Mouse (Mus musculus) embryonic fibroblast, embryonic 13.5 days (primary cell): ENCODE results near the gene Ap5z1. TPM values are rescaled to one million over a fixed set of nuclear protein-coding genes. Genes with fewer than 3 reads are reported as not detected.

Source experiments
- H3K27ac ChIP-seq: 2 replicates; pipeline ENCODE4 v1.5.1; 2012; ENCODE audit warnings: low read length, control low read depth, inconsistent platforms; ENCODE audit not compliant: insufficient read depth
- H3K4me1 ChIP-seq: 2 replicates; pipeline ENCODE4 v1.6.1; 2011; ENCODE audit warnings: low read length; ENCODE audit not compliant: control insufficient read depth, insufficient read depth
- H3K4me3 ChIP-seq: 2 replicates; pipeline ENCODE4 v1.5.1; 2011; ENCODE audit warnings: mild to moderate bottlenecking, control low read depth, low read length; ENCODE audit not compliant: insufficient read depth
- CTCF ChIP-seq: IDR thresholded peaks from 2 replicates; pipeline ENCODE4 v1.5.1; 2011; ENCODE audit warnings: mild to moderate bottlenecking, control low read depth, low read length, moderate library complexity, borderline replicate concordance; ENCODE audit not compliant: insufficient read depth
- POLR2A ChIP-seq: IDR thresholded peaks from 2 replicates; pipeline ENCODE4 v1.6.1; 2011; ENCODE audit warnings: low read depth, mild to moderate bottlenecking, control low read depth, low read length, moderate library complexity
- polyA plus RNA-seq: library from polyadenylated mRNA; stranded (reverse); fragments of >200 nt; gene quantifications from 2 replicates; pipeline ENCODE4 v1.2.4, GENCODE M21; 2011; ENCODE audit warnings: low read depth; ENCODE audit not compliant: missing spikeins, insufficient read length

The Ap5z1 gene
- polyA plus RNA-seq, 1 experiment = 10.1 TPM

DNA sequence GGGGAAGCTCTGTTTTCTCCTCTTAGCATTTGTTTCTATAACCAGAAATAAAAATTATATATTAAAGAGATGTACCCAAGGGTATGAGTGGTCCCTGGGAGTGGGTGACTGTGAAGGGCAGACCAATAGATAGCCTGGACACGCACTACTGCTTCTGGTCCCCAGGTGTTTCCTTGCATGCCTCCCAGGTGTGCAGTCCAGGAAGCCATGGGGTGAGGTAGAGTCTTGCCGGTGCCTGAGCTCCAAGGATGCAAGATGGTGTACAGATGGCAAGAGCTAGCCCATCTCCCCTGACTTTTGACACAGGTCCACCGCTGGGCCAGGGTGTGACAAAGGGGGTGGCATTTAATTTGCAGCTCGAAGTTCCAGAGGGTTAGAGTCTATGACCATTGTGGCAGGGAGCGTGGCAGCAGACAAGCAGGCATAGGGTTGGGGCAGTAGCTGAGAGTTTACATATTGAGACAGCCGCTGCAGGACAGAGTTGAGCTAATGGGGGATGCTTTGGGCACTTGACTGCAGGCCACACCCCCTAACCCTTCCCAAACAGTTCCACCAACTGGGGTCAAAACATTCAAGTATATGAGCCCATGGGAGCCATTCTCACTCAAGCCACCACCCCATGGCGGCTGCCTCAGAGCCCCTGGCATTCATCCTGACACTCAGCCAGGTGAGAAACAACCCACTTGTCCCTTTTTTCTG, 1.7 kb upstream of the Ap5z1 start:
- no peak overlapping the region for H3K27ac ChIP-seq
- no peak overlapping the region for H3K4me3 ChIP-seq
- no peak for TF ChIP-seq CTCF
- TF ChIP-seq POLR2A = no peak
- H3K4me1 ChIP-seq = peaks cover 6% of the 10 kb centered on the region

DNA sequence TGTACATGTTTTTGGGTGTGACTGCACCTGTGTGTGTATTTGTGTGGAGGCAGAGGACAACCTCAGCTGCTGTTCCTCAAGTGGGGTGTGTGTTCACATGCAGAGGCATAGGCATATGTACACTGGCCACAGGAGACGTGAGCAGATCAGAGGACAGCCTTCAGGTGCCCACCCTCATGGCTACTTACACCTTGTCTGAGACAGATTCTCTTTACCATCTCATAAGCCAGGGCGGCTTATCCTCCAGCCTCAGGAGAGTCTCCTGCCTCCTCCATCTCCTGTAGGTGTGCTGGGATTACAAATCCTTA, 1.1 kb upstream of the Ap5z1 start:
- Histone ChIP-seq H3K4me3 (no peak overlapping the region), H3K27ac (no peak overlapping the region), H3K4me1 (peaks cover 4% of the 10 kb centered on the region)
- TF ChIP-seq CTCF (no peak), POLR2A (no peak)

DNA sequence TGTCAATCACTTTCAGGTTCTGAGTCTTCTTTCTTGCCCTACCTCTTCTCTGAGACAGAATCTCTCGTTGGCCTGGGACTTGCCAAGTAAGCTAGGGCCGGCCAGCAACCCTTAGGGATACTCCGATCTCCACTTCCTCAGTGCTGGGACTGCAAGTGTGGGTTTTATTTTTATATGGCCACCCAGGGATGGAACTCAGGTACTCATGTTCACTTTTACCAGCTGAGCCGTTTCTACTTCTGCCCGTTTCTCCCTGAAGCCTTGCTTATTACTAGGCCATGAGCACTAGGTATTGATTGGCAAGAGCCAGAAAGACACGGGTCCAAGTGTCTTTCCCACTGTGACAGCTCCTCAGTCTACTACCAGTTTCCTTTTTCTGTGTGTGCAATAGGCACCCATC, 733 bp upstream of the Ap5z1 start:
- Histone ChIP-seq H3K4me3 (no peak overlapping the region), H3K27ac (peak overlapping the region; percentile 79), H3K4me1 (peaks cover 4% of the 10 kb centered on the region)
- TF ChIP-seq CTCF = no peak
- no peak for TF ChIP-seq POLR2A

DNA sequence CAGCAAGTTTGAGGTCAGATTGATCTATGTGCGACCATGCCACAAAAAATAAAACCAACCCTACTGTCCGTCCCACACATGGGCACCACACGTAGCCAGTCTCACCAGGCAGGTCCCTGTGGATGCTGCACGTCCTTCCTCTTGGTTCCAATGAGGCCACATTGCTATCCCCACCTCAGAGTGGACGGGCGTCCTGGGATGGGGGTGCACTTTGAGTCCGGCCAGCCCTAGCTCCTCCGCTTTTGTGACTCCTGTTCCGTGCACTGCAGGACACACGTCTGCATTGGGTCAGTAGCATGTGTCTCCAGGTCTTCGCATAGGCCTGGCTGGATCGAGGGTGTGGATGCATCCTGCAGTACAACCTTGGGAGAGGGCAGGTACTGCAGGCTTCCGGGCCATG, 4.6 kb downstream of the Ap5z1 start:
- TF ChIP-seq CTCF = no peak
- no peak for TF ChIP-seq POLR2A

DNA sequence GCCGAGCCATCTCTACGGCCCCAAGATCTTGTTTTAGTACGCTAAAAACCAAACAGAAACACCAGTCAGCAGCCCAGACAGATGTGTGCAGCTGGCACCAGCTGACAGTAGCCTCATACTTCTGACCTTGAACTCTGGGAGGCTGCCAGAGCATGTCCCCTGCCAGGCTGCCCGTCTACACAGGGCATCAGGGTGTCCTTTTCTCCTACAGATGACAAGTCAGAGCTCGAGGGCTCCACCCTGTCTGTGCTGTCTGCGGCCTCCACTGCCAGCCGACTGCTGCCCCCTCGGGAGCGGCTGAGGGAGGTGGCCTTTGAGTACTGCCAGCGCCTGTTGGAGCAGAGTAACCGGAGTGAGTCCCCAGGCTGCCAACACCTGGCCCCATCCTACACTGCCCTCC, 6.1 kb downstream of the Ap5z1 start:
- no peak for TF ChIP-seq CTCF
- Histone ChIP-seq H3K27ac (no peak overlapping the region), H3K4me3 (no peak overlapping the region), H3K4me1 (peaks cover 2% of the 10 kb centered on the region)

More for the DNA sequence above, 4.6 kb downstream of the Ap5z1 start:
- Histone ChIP-seq H3K4me1 (peaks cover 4% of the 10 kb centered on the region), H3K27ac (no peak overlapping the region), H3K4me3 (no peak overlapping the region)

DNA sequence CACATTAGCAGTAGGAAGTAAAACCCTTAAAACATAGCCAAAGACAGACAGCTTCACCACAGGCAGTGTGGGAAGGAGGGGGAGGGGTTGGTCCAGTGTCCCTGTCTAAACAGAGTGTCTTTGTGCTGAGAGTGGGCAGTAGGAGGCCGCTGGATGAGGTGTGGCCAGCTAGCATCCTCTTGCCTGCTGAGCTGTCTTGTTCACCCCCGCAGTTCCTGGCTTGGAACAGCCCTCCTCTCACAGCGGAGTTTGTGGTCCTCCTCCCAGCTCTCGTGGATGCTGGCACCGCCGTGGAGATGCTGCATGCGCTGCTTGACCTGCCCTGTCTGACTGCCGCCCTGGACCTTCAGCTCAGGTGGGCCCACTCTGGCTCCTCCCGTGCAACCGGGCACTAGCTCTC, 10.0 kb downstream of the Ap5z1 start:
- Histone ChIP-seq H3K27ac (no peak overlapping the region), H3K4me1 (peaks cover 3% of the 10 kb centered on the region), H3K4me3 (no peak overlapping the region)
- TF ChIP-seq POLR2A = no peak
- TF ChIP-seq CTCF = no peak

DNA sequence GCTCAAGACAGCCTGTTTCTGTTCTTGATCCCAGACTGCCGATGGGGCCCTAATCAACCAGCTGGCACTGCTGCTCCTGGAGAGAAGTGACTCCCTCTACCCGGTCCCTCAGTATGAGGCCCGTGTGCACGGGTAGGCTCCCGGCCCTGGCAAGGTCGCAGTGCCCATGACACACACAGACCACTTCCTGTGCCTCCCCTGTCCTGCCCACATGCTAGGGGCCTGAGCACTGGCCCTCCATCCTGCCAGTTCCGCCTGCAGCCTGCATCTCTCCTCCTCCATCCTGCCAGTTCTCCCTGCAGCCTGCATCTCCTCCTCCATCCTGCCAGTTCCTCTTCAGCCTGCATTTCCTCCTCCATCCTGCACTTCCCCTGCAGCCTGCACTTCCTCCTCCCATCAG, 11.9 kb downstream of the Ap5z1 start:
- TF ChIP-seq CTCF = no peak
- H3K27ac ChIP-seq = no peak overlapping the region
- no peak overlapping the region for H3K4me3 ChIP-seq
- peaks cover 3% of the 10 kb centered on the region for H3K4me1 ChIP-seq

DNA sequence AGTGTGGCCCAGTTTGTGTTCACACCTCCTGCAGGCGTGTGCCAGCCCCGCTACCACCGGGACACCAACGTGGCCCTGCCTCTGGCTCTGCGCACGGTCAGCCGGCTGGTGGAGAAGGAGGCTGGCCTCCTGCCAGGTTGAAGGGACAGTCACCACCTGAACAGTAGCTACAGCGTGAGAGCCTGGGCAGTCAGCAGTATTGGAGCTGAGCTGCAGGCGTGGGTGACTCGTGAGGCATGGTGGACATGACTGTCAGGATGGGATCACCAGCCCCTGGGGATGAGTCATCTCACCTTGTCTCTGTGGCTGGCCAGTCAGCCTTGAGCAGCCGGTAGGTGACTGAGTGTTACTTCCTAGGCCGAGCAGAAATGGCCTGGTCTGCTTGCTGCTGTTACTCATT, 13.6 kb downstream of the Ap5z1 start:
- Histone ChIP-seq H3K27ac (no peak overlapping the region), H3K4me3 (no peak overlapping the region), H3K4me1 (peaks cover 3% of the 10 kb centered on the region)
- TF ChIP-seq CTCF = no peak
- no peak for TF ChIP-seq POLR2A

DNA sequence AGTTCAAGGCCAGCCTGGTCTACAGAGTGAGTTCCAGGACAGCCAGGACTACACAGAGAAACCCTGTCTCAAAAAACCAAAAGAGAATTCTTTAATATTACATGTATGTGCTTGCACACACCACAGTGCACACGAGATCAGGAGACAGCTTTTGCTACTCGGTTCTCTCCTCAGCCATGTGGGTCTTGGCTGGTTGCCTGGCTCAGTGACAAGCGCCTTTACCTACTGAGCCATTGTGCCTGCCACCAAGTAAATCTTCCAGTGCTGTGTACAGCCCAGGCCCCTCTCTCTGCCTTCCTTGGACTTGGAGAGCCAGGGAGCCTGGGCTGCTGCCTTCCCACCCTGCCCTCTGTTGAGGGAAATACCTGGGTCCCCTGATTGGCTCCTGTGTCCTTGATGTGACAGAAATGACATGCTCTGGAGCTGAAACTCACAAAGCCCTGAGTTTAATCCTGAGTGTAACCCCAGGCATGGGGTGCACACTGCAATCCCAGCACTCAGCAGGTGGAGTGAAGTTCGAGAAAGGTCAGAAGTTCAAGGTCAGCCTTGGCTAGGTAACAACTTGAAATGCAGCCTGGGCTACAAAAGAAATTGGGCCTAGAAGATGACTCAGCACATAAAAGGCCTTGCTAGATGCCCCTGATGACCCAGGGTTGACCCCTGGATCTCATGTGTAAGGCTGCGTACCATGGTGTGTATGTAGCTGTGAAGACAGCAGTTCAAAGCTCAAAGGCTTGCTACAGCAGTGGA, 14.3 kb downstream of the Ap5z1 start:
- TF ChIP-seq CTCF (no peak), POLR2A (no peak)
- Histone ChIP-seq H3K4me1 (peaks cover 3% of the 10 kb centered on the region), H3K27ac (no peak overlapping the region), H3K4me3 (no peak overlapping the region)

DNA sequence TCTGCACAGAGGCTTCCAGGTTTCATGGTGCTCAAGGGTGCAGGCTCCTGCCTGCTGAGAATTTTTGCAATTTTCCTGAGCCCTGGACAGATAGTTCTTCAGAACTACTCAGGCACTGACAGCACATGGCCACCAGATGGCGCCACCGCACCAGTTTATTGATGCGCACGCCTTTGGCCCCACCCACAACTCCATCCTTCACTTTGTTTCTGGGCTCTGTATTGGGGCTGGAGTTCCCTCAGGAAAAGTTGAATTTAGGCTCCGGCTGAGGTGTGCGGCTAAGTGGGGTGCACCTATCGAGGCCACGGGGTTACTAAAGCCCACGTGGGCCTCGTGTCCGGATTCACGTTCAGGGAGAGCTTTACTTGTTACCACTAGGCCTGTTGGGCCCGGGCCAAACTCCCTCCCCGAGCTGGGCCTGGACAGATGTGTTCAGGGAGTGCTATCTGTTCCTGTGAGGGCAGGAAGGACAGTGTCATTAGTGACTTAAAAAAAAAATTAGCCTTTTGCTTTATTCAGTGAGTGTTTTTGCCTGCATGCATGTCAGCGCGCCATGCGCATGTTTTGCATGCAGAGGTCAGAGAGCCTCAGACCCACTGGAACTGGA, 15.2 kb downstream of the Ap5z1 start:
- H3K27ac ChIP-seq = no peak overlapping the region
- no peak overlapping the region for H3K4me3 ChIP-seq
- TF ChIP-seq POLR2A (no peak), CTCF (peak; percentile 93)
- H3K4me1 ChIP-seq = peaks cover 3% of the 10 kb centered on the region
